Mouse (Mus musculus) gastrocnemius, postnatal 4 days (tissue): ENCODE data around the gene Ndufb7. TPM values are rescaled to one million over a fixed set of nuclear protein-coding genes. Genes with fewer than 3 reads are reported as not detected.
"Not testable (repeated sequence)": the region's sequence is repeated elsewhere in the genome, so short reads cannot be mapped to it uniquely, and the experiment has no call there.

Experiments used
- DNase-seq, 2 experiments: peaks; one replicate each; pipeline ENCODE4 v3.0.0; 2021 to 2022; ENCODE audit warnings: low spot score in 2 of 2, mixed read lengths in 2 of 2
- long read RNA-seq, 2 experiments: library from polyadenylated mRNA; stranded (forward); transcript quantifications; one replicate each; pipeline ENCODE4 v2.0.0; 2021
- total RNA-seq, 2 experiments: library from RNA; stranded (reverse); gene quantifications; 2 replicates each; pipeline ENCODE4 v1.2.3; 2021

The Ndufb7 gene
- 100 to 1,000 TPM; 366 to 378 TPM for total RNA-seq
- long read RNA-seq, experiment 1, full-length matches to known transcripts = 454 of 455 reads
- long read RNA-seq, experiment 1, partial matches to known transcripts = 1 of 455 reads
- long read RNA-seq, experiment 1, other reads (novel, unspliced or antisense) = 0 of 455 reads
- long read RNA-seq, experiment 2, full-length matches to known transcripts = 441 of 443 reads
- long read RNA-seq, experiment 2, partial matches to known transcripts = 2 of 443 reads
- long read RNA-seq, experiment 2, other reads (novel, unspliced or antisense) = 0 of 443 reads

DNA sequence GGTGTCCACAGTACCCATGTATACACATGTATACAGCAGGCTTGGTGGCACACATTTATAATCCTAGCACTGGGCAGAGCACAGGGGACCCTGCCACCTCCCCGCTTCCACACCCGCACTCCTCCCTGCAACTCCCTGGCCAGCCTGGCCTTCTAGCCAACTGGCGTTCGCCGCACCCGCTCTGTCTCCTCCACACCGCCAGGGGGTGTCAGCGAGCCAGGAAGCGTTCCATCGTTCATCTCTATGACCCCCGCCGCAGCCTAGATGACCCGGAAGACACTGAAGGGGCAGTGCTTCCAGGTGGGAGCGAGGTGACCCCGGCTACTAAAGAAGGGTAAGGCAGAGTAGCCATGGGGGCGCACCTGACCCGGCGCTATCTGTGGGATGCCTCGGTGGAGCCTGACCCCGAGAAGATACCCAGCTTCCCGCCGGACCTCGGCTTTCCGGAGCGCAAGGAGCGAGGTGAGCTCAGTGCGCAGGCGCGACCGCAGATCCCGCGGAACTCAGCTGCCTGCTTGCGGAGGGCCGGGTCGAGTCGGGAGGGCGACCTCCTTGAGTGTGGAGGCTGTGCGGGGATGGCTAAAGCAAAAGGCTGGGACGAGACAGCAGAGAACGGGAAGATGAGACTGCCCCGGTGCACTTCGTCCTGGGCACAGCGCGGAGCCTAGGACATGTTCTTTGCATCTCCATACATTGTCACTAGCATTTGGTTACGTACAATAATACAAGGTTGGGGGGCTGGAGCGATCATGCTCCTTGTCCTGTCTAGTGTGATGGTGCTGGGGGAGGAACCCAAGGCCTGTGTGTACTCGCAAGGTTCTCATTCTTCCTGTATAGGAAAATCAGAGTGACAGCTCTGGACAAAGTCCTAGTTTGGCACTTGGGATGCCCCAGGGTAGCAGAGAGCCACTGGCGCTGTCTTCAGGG lies at the start of gene Ndufb7:
Gene Ndufb7, plus strand, starts transcription at position 203 of the 927 bp plus-strand sequence.
- DNase-seq = peak; percentile 96

DNA sequence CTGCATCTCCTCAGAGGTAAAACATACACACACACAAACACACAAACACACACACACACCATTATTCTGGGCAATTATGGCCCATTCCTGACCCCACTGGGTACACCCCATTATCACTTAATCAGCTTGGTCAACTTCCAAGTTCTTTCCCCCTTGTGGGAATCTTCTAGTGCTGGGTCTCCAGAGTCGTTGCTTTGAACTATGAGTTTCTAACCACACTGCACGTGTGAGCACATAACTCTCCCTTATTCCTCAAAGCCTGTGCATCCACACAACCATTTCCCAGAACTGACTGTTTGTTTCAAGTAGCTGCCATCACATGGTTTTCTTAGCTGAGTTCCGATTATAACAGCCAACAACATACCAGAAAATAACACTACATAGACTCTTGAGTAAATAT lies 46.0 kb upstream of the Ndufb7 start:
- DNase-seq = no peak

DNA sequence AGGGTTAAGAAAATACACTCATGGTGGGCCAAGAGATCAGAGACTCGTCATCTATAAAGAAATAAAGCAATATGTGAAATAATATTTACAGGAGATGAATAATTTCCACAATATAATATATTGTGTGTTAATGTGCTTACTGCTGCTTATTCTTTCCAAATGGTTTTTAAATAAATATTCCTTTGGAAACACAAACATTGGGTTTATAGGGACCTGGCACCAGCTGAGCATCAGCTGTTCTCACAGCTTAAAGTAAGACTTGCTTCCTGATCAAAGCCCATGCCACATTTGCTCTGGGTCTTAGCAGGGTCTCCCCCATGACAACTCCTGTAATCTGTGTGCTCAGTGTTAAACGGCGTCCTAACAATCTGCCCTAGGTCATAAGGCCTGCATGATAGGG lies 45.6 kb upstream of the Ndufb7 start:
- not testable (repeated sequence) for DNase-seq

DNA sequence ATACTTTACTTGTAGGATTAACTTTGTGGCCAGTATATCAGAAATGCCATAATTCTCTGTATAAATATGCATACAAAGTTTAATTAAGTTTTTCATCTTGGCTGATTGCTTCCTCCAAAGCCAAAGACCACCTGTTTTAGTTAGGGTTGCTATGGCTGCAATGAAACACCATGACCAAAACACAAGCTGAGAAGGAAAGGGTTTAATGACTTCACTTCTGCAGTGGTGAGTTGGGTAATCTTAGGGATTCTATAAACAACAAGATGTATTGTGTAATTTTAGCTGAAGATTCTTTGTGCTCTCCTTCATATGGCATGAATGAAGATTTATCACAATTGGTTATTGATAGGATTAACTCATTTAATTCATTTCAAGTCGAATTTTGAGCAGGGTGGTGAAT lies 45.2 kb upstream of the Ndufb7 start:
- DNase-seq = no peak

DNA sequence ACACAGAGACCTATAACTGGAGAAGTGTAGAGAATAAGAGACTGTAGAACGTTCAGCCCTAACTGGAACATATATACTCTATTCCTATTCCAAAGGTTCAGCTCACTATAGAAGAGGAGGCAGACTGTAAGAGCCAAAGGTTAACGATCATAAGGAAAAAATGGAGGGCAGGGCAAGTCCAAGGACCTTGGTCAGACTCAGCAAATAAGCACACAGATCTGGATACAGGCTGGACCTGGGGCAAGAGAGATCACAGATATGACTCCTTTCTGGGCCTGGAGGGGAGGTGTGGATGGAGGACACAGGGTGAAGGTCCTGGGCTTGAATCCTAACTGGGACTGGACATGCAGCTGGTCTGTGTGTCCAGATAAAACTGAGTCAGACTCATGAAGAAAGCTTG lies 31.7 kb upstream of the Ndufb7 start:
- DNase-seq = no peak

DNA sequence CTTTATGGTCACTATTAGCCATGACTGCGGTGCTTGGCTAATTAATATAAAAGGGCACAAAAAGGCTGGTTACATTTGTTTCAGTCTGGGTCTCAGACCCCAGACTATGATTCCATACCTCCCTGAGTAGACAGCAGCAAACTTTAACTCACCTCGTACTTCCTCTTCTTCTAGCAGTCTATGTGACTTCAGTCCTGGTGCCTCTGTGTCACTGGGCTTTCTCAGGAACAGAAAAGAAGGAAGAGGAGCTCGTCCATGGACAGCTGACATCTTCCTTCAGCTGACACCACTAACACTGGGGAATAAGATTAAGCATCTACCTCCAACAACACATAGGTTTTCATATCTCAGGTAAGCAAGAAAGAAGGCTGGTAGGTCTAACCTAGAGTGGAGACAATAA lies 30.7 kb upstream of the Ndufb7 start, which contains the start of gene Olfr370:
Gene Olfr370, plus strand, starts transcription at position 45 of the 400 bp plus-strand sequence.
- DNase-seq = no peak

DNA sequence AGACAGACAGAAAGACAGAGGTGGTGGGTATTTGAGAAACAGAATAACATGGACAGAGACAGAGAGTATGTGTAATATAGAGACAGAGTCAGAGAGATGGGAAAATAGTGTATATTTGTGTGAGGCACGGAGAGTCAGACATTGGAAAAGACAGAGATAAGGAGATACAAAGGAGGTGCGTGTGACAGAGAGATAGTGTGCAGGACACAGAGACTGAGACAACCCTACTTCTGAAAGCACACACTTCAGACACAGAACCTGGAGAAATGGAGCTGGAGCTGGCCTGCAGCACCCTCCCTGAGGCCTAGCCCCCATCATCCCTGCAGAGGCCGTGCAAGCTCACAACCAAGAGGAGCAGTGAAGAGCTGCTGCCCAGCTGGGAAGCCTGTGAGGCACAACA lies 3.8 kb upstream of the Ndufb7 start:
- DNase-seq = no peak

DNA sequence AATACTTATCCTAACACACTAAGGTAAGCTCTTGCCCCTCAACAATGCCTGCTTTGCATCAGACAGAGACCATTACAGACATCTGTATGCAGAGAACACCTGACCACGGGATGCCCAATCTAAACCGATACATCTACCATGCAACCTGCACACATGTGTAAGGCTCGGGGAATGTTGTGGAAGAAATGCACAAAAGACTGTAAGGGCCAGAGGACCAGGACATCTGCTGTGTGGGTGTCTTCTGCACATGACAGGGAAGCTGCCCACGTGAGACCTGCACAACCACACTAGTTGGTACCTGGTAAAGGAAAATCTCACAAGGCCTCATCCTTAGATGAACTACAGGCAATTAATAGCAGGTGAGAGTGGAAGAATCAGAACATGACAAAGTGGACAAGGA lies 3.2 kb upstream of the Ndufb7 start:
- DNase-seq = no peak

DNA sequence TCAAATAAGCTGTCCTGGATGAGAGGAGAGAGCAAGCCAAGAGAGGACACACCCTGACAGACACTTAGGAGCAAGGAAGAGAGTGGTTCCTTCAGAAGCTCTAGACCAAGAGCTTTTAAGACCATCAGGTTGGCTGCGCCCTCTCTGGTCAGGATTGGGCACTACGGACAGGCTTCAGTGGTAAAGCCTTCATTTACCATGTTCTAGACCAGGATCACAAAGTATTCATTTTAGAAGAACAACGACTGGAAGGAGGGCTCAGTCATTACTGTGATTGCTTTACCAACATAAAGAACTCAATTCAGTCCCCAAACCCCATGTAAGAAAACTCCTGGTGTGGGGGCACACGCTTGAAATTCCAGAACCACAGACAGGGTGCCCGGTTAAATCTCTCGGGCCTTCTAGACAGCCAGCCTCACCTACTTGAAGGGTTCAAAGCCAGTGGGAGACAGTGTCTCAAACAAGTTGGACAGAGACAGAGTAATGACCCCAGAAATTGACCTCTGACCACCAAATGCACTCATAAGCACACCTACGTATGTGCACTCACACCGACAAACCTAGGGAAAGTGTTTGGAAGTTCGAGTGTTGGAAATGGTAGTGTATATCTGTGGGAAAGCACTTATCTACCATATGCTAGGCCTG lies 618 bp upstream of the Ndufb7 start:
- DNase-seq = no peak

DNA sequence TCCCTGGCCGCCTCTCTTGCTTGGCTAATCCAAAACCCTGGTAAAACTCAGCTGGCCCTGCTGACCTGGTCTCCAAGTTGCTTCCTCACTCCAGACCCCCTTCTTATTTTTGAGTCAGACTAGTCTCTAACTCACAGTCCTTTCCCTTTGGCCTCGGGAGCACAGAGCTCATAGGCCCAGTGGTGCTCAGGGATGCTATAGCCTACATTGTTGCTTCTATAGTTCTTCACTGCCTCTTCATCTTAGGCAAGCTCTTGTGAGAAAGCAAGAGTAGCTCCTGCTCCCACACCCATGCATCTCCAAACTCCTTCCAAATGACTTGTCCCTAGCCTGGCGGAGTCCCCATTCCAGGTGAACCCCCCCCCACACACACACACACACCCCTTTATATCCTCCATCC lies 1.2 kb downstream of the Ndufb7 start:
- DNase-seq = no peak

DNA sequence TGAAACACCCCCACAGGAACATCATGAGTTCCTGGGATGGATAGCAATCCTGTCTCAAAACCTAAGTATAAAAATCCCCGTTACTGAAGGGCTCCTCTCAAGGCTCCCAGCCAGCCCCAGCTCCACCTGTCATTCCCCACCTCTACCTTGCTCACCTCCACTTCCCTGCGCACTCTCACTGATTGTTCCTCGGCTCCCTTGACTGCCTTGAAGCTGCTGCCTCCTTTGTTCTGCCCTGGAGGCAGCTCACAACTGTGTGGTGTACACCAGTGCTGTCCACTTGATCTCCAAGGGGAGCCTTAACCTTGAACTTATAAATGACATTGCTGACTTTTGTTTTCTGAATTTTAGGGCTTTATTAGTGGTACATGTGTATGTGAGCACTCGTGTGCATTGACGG lies 1.7 kb downstream of the Ndufb7 start:
- DNase-seq = no peak

DNA sequence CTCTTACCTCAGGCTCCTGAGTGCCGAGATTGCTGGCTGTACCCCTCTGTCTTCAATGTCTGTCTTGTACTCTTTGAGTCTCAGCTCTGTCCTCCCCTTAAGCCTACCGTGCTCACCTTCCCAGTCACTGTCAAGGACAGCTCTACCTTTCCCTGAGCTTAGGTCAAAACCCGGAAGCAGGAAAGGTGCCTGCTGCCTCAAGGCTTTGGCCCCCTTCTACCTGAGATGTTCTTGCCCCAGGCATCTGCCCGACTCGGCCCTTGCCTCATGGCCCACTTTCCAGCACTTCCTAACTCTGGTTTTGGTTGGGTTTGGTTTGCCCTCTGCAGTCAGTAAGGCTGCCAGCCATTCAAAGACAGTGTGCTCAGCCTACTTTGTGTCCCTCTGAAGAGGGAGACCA lies 2.3 kb downstream of the Ndufb7 start:
- no peak for DNase-seq

DNA sequence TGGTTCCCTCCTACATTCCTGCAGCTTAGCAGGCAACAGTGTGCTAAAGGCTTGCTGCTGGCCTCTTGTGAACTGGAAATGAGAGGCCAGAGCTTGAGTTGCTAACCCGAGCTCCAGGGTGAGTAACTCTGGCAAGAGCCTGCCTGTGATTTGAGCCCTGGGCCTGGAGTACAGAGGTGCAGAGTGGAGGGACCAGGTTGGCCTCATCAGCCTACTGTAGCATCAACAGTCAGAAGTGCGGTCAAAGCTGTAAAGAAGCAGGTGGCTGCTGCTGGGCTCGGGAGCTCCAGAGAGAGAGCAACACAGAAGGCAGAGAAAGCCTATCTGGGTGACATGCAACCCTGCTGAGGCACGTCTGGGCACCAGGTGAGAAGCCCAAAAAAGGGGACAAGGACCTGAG lies 2.7 kb downstream of the Ndufb7 start:
- no peak for DNase-seq

DNA sequence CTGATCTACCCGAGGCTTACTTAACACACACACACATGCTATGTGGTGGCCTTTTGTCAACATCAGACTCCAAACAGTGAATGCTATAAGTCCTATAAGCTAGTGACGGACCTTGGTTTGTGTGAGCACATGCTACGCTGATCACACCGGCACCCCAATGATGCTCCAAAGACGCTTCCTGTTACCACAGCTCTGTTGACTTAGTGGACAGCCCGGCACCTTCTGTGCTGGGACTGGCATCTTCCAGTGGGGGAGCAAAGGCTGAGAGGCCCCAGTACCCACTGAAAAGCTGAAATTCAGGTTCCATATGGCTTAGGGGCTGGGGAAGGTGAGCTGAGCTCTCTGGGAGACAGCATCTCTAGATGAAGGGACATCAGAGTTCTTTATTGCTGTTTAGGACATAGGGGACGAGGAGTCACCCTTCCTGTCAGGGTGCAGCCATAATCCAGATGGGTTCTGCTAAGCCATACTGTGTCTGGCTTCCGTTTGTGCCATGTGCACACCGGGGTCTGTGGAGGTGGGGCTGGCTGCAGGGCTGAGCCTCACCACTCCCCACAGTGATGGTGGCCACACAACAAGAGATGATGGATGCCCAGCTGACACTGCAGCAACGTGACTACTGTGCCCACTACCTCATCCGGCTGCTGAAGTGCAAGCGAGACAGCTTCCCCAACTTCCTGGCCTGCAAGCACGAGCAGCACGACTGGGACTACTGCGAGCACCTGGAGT lies 4.0 kb downstream of the Ndufb7 start:
- DNase-seq = no peak

DNA sequence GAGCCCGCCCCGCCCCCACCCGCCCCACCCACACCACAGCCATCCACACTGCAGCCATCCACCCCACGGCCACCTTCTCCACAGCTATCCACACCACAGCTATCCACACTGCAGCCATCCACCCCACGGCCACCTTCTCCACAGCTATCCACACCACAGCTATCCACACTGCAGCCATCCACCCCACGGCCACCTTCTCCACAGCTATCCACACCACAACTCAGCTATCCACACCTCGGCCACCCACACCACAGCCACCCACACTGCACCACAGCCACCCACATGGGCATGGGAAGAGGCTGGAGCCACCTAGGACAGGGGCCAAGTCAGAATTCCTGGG lies 4.5 kb downstream of the Ndufb7 start:
- DNase-seq = not testable (repeated sequence)

DNA sequence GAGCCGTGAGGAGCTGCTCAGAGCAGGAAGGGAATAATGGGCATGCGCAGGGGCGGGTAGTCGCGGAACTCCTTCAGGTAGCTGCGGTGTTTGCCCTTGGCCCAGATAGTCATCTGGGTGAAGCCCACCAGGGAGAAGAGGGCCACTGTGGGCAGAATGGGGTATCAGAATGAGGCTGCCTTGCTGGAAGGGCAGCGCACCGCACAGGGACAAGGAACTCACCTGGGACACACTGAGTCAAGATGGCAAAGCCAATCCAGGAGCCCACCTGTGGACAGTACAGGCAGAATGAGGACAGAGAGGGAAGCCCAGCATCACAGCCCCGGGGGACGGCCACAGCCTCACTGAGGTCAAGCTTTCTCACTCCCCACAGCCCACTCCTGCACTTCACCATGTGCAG lies 5.3 kb downstream of the Ndufb7 start:
- DNase-seq = no peak

DNA sequence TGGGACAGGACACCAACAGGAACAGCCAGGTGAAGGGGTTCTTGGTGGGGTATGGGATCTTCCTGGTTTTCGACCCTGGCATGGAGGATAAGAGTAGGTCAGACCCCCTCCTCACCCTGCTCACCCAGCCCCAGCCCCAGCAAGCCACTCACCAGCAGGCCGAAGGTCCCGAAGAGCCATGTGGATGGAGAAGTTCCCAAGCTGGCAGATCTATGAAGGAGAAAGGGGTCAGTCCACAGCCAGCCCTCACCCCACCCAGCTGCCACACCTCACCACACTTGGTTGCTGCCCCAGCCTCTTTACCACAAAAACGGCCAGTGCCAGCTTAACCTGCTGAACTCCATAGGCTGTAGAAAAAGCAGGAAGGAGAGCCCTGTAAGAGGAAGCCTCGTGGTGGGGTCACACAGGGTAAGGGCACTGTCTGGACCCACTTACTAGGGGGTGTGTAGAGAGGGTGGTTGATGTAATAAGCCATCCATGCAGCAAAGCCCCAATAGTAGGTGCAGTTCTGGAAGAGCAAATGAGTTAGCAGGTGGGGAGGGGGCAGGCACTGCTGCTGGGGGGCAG lies 5.9 kb downstream of the Ndufb7 start:
- DNase-seq = no peak

DNA sequence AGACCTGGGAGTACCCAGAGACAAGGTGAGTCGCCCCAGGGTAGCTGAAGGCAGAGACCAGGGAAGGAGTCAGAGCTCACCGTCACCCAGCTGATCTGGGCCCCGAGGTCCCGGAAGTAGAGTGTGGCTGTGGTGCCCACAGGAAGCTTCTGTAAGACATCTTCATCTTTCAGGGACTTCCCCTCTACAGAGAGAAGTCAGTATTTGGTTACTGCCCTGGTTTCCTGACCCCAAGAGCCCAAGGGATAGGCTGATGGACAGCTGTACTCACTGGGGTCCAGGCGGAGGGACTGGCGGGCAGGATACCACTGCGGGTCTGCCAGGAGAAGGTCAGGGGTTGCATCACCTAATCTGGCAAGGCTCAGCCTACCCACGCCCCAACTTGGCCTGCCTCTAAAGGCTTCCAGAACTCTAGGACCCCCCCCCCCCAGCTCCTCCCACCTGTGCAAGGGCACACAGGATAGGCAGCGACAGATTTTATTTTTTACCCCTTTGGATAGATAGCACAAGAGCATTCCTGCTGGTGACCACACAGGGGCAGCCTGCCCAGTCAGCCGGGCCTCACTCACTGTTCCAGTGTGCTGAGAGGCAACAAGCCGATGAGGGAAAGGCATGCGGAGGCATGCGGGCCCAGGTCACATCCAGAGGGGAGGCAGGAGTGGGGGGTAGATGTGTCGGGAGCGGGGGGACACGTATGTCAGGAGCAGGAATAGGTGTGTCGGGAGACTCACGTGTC lies 6.8 kb downstream of the Ndufb7 start:
- no peak for DNase-seq

DNA sequence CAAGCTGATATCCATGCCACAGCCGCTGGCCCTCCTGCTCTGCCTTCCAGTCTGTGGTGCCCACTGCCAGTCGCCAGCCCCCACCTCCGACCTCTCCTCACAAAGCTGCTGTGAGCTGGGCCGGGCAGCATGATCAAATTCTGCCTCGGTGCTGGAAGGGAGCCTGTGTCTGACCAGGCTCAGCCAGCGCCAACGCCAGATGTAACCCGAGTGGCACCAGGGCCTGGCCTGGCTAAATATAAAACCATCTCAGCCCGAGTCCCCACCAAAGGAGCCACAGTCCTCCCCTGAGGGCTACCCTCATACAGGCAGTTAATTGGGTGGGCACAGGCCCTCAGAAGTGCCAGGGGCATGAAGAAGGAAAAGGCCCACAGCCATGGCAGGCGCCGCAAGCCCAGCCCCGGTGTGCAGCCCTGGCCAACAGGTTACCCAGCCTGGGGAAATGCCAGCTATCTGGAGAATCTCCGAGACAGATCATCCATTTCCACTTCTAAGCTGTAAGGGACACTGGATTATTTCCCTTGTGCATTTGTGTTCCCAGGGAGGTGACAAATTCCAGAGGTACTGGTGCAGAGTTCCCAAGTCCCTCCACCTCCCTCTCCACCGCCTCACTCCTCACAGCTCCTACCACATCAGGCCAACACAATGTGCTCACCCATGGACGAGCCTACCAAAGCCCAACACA lies 8.3 kb downstream of the Ndufb7 start:
- no peak for DNase-seq
